Mouse (Mus musculus): ENCODE data around the gene Mcm3ap. TPM values are rescaled to one million over a fixed set of nuclear protein-coding genes. Genes with fewer than 3 reads are reported as not detected.
A peak's percentile ranks its signal among the peaks of the same experiment; 100 is the strongest.

Mcm3ap gene
- polyA plus RNA-seq, 1 experiment from 2014 or later, result 52.6 TPM

DNA sequence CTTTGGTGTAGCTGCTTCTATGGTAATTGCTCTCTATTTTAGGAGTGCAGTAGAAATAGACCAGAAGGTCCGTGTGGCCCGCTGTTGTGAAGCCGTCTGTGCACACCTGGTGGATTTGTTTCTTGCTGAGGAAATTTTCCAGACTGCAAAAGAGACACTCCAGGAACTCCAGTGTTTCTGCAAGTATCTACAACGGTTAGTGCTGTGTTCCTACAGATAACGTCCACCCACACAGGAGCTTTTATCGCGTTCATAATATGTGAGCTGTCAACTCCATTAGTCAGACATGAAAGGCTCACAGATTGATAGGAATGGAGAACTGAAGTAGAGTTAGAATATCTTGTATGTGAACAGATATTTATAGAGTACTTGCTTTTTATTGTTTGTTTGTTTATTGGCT is 27.6 kb downstream of the Mcm3ap start:
- no peak overlapping the region for H3K4me3 ChIP-seq (replicated peaks)
- no peak for ATAC-seq (ENCODE audit: insufficient number of reproducible peaks, low FRiP score, low TSS enrichment, low read depth)
- H3K27ac ChIP-seq (replicated peaks), result no peak overlapping the region
- 89% methylated on average over 7 of the region's 7 CpGs for WGBS
- H3K36me3 ChIP-seq, result peaks cover 84% of the 10 kb centered on the region
- no peak overlapping the region for H3K4me2 ChIP-seq (replicated peaks)
- no peaks in the 10 kb centered on the region for H3K9me3 ChIP-seq (replicated peaks)
- H3K4me1 ChIP-seq, result no peaks in the 10 kb centered on the region
- H3K27me3 ChIP-seq, result no peaks in the 10 kb centered on the region
- no peak overlapping the region for H3K9ac ChIP-seq

DNA sequence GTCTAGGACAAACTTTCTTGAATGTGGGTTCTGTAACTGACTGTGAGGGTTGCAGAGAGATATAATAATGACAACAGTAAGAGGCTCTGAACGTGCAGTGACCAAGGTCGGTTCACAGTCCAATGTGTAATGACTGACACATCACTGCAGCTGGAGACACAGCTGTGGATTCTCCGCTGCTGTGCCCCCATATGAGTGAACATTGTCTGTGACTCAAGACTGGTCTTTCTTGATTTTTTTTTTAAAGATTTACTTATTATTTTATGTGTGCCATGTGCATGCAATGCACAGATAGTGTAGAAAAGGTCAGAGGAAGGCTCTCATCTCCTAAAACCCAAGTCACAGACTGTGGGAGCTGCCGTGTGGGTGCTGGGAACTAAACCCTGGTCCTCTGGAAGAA is 28.8 kb downstream of the Mcm3ap start:
- Histone ChIP-seq H3K36me3 (peaks cover 89% of the 10 kb centered on the region), H3K4me2 (replicated peaks) (no peak overlapping the region), H3K9ac (no peak overlapping the region), H3K27me3 (no peaks in the 10 kb centered on the region), H3K27ac (replicated peaks) (no peak overlapping the region), H3K9me3 (replicated peaks) (no peaks in the 10 kb centered on the region), H3K4me1 (no peaks in the 10 kb centered on the region), H3K4me3 (replicated peaks) (no peak overlapping the region)
- 91% methylated on average over 4 of the region's 4 CpGs for WGBS
- no peak for ATAC-seq (ENCODE audit: insufficient number of reproducible peaks, low FRiP score, low TSS enrichment, low read depth)

DNA sequence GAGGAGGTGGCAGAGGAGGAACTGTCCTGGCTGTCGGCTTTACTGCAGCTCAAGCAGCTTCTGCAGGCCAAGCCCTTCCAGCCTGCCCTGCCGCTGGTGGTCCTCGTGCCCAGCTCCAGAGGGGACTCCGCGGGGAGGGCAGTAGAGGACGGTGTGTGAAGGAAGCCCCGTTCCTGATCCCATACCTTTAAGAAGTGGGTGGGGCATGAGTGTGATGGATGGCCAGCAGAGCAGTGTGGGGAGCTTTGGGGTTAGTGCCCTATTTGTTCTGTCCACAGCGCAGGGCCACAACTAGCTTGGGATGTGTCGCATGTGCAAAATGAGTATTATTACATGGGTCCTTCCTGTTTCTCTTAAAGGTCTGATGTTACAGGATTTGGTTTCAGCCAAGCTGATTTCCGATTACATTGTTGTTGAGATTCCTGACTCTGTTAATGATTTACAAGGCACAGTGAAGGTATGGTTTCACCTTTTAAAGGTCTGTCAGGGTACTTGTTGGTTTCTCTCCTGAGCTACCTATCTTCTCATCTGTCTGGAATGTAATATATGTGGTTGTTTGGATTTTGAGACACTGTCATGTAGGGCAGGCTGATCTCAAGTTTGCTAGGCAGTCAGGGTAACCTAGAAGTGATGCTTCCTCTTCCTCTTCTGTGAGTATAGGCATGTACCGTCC is 35.7 kb downstream of the Mcm3ap start:
- Histone ChIP-seq H3K9ac (no peak overlapping the region), H3K27me3 (no peaks in the 10 kb centered on the region), H3K4me2 (replicated peaks) (no peak overlapping the region), H3K36me3 (peaks cover 88% of the 10 kb centered on the region), H3K4me3 (replicated peaks) (no peak overlapping the region), H3K9me3 (replicated peaks) (no peaks in the 10 kb centered on the region), H3K27ac (replicated peaks) (no peak overlapping the region), H3K4me1 (no peaks in the 10 kb centered on the region)
- WGBS, result 91% methylated on average over 11 of the region's 11 CpGs
- no peak for ATAC-seq (ENCODE audit: insufficient number of reproducible peaks, low FRiP score, low TSS enrichment, low read depth)

DNA sequence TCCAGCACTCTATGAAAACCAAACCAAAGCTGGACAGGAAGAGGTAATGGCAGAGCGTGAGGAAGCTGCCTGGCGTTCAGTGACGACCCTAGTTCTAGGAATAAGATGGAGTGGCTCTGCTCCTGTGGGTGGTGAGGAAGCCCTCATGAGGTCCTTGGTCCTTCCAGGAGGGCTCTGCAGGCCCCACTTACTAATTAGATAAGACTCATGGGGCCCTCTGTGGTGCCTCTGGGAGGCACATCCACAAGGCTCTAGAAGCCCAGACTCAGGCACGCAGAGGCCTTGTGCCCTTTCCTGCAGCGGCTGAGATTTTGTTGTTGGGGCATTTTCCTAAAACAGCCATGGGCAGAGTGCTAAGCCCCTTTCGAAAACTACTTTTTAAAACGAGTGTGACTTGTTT is 37.1 kb downstream of the Mcm3ap start:
- H3K36me3 ChIP-seq, result peaks cover 87% of the 10 kb centered on the region
- no peak overlapping the region for H3K4me2 ChIP-seq (replicated peaks)

DNA sequence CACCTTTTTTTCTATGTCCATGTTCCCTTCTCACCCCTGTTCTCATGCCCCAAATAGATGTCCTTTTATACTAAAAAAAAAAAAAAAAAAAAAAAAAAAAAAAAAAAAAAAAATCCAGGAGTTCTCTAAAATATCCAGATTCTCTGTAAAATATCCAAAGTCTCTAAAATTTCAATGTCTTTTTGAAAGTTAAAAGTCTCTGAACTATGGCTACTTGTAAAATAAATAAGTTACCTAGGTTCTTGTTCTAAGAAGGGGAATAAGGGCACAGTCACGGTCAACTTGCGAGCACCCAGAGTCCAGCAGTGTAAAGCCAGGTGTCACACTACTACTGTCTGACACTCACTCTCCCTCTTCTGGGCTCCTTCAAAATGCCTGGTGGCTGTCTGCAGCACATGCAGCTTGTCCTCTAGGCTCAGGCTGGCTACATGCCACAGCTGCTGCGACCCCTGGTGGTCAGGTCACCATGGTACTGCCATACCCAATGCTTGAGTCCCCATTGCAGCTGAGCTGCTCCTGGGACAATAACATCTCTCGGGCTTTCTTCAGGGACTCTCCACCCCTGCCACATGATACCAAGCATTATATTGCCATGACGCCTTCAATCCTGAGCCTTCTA is 44.3 kb downstream of the Mcm3ap start:
- Histone ChIP-seq H3K4me2 (replicated peaks) (no peak overlapping the region), H3K36me3 (peaks cover 69% of the 10 kb centered on the region), H3K4me1 (no peaks in the 10 kb centered on the region), H3K27me3 (no peaks in the 10 kb centered on the region), H3K4me3 (replicated peaks) (no peak overlapping the region), H3K9ac (no peak overlapping the region), H3K27ac (replicated peaks) (no peak overlapping the region), H3K9me3 (replicated peaks) (no peaks in the 10 kb centered on the region)
- 55% methylated on average over 5 of the region's 5 CpGs for WGBS
- no peak for ATAC-seq (ENCODE audit: insufficient number of reproducible peaks, low FRiP score, low TSS enrichment, low read depth)

More for the DNA sequence above, 37.1 kb downstream of the Mcm3ap start:
- no peaks in the 10 kb centered on the region for H3K9me3 ChIP-seq (replicated peaks)
- WGBS, result 92% methylated on average over 7 of the region's 7 CpGs
- no peak for ATAC-seq (ENCODE audit: insufficient number of reproducible peaks, low FRiP score, low TSS enrichment, low read depth)
- no peaks in the 10 kb centered on the region for H3K27me3 ChIP-seq
- H3K4me1 ChIP-seq, result no peaks in the 10 kb centered on the region
- no peak overlapping the region for H3K4me3 ChIP-seq (replicated peaks)
- no peak overlapping the region for H3K9ac ChIP-seq
- H3K27ac ChIP-seq (replicated peaks), result no peak overlapping the region

DNA sequence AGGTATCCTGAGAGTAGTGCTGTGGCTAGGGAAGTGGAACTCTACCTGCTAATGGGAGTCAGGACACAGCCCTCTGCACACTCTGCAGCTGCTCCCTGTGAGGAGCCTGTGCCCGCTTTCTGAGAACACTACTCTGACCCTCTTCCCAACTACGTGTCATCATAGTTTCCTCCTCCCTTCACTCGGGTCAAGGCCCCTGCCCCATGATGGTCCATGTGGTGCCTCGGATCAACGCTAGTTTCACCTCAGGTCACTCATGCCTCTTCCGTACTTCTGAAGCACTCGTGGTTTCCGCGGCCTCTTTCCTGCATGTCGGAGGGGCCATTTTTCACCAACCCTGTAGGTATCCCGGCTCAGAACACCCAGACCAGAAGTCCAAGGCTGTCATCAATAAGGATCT is 62.2 kb downstream of the Mcm3ap start:
- H3K4me1 ChIP-seq, result peaks cover 12% of the 10 kb centered on the region
- H3K36me3 ChIP-seq, result peaks cover 15% of the 10 kb centered on the region
- H3K27ac ChIP-seq (replicated peaks), result peak overlapping the region; percentile 60
- H3K27me3 ChIP-seq, result no peaks in the 10 kb centered on the region
- peak overlapping the region; percentile 69 for H3K4me3 ChIP-seq (replicated peaks)
- no peaks in the 10 kb centered on the region for H3K9me3 ChIP-seq (replicated peaks)
- no peak; the same call in 1 of the 2 replicates for ATAC-seq (ENCODE audit: insufficient number of reproducible peaks, low FRiP score, low TSS enrichment, low read depth)
- H3K9ac ChIP-seq, result peak overlapping the region; percentile 31; the same call in 1 of the 2 replicates
- peak overlapping the region; percentile 94 for H3K4me2 ChIP-seq (replicated peaks)
- WGBS, result 3% methylated on average over 11 of the region's 11 CpGs

DNA sequence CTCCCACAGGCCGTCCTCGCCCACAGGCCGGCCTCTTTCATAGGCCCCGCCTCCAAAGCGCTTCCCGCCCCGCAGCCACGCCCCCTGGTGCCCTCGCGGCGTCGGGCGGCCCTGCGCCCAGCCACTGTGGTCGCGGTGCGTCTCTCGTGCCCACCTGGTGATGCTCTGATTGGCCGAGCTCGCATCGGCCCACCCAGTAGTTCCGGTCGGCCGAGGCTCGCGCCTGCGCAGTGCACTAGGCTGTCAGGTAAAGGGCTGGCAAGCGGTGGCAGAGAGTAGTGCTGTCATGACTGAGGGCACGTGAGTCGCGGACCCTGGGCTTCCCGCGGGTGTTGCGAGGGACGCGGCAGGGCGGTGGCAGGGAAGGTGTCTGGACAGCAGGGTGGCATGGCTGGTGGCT is 62.6 kb downstream of the Mcm3ap start, which contains the start of gene Lss:
Gene Lss (plus strand): TSS at position 214 of the 400 bp plus-strand sequence.
- Histone ChIP-seq H3K9me3 (replicated peaks) (no peaks in the 10 kb centered on the region), H3K4me1 (peaks cover 12% of the 10 kb centered on the region), H3K36me3 (peaks cover 19% of the 10 kb centered on the region), H3K27me3 (no peaks in the 10 kb centered on the region), H3K4me3 (replicated peaks) (peak within 1 kb of the TSS; percentile 69), H3K4me2 (replicated peaks) (peak within 1 kb of the TSS; percentile 94), H3K27ac (replicated peaks) (peak within 1 kb of the TSS; percentile 86), H3K9ac (peak within 1 kb of the TSS; percentile 53)
- WGBS, result under 1% methylated on average over 37 of the region's 37 CpGs
- peak; percentile 99 for ATAC-seq (ENCODE audit: insufficient number of reproducible peaks, low FRiP score, low TSS enrichment, low read depth)

DNA sequence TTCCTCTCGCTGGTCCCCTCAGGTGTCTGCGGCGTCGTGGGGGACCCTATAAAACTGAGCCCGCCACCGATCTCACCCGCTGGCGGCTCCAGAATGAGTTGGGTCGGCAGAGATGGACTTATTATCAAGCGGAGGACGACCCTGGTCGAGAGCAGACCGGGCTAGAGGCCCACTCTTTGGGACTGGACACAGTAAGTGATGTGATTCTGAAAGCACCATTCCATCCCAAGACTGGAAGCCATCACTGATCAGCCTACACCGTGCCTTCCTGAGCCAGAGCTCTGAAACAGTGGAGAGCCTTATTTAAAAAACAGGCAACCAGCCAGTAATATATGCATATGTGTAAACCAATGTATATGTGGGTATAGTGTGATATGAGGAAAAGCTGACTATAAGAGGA is 63.1 kb downstream of the Mcm3ap start:
- H3K4me1 ChIP-seq, result peaks cover 12% of the 10 kb centered on the region
- 2% methylated on average over 14 of the region's 14 CpGs for WGBS
- H3K9me3 ChIP-seq (replicated peaks), result no peaks in the 10 kb centered on the region
- peak overlapping the region; percentile 94 for H3K4me2 ChIP-seq (replicated peaks)
- ATAC-seq (ENCODE audit: insufficient number of reproducible peaks, low FRiP score, low TSS enrichment, low read depth), result no peak
- no peaks in the 10 kb centered on the region for H3K27me3 ChIP-seq
- H3K36me3 ChIP-seq, result peaks cover 22% of the 10 kb centered on the region
- peak overlapping the region; percentile 86 for H3K27ac ChIP-seq (replicated peaks)
- H3K9ac ChIP-seq, result peak overlapping the region; percentile 53
- peak overlapping the region; percentile 69 for H3K4me3 ChIP-seq (replicated peaks)

DNA sequence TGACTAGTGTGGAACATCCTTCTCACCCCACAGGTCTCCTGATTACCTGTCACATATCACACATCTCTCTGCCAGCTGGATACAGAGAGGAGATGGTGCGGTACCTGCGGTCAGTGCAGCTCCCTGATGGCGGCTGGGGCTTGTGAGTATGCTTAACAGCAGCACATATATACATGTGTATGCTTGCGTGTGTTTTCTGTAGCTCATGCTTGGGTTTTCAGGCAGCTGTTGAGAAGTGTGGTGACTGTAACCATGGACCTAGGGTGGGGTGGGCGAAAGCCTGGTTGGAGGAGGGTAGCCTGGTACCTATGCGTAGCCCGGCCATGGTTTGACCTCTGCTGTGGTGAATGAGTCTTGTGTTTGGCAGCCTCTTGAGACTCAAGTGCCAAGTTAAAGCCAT is 66.8 kb downstream of the Mcm3ap start:
- Histone ChIP-seq H3K9ac (no peak overlapping the region), H3K4me1 (peaks cover 10% of the 10 kb centered on the region), H3K27ac (replicated peaks) (no peak overlapping the region), H3K4me2 (replicated peaks) (no peak overlapping the region), H3K27me3 (no peaks in the 10 kb centered on the region), H3K9me3 (replicated peaks) (no peaks in the 10 kb centered on the region), H3K36me3 (peaks cover 52% of the 10 kb centered on the region), H3K4me3 (replicated peaks) (no peak overlapping the region)
- WGBS, result 88% methylated on average over 7 of the region's 7 CpGs
- ATAC-seq (ENCODE audit: insufficient number of reproducible peaks, low FRiP score, low TSS enrichment, low read depth), result no peak

DNA sequence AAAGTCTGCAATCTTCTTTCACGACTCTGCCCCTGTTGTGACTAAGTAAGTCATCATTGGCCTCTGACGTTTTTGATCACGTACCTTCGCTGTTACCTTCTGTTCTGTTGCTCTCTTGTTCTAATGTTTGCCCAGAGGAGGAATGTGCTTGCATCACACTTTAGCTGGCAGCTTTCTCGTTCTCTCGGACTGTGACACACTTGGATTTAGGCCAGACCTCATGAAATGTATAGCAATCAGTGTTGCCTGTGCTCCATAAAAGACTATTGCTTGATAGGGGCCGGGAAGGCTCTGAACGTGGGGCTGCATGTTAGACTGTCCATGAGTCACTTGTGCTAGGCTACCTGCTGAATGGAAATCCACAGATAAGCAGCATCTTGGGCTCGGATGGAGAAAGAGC is 68.9 kb downstream of the Mcm3ap start:
- no peaks in the 10 kb centered on the region for H3K9me3 ChIP-seq (replicated peaks)
- ATAC-seq (ENCODE audit: insufficient number of reproducible peaks, low FRiP score, low TSS enrichment, low read depth), result no peak
- peaks cover 73% of the 10 kb centered on the region for H3K36me3 ChIP-seq
- no peaks in the 10 kb centered on the region for H3K4me1 ChIP-seq
- H3K4me2 ChIP-seq (replicated peaks), result no peak overlapping the region
- H3K9ac ChIP-seq, result no peak overlapping the region
- H3K27ac ChIP-seq (replicated peaks), result no peak overlapping the region
- H3K27me3 ChIP-seq, result no peaks in the 10 kb centered on the region
- no peak overlapping the region for H3K4me3 ChIP-seq (replicated peaks)
- WGBS, result 69% methylated on average over 9 of the region's 9 CpGs

DNA sequence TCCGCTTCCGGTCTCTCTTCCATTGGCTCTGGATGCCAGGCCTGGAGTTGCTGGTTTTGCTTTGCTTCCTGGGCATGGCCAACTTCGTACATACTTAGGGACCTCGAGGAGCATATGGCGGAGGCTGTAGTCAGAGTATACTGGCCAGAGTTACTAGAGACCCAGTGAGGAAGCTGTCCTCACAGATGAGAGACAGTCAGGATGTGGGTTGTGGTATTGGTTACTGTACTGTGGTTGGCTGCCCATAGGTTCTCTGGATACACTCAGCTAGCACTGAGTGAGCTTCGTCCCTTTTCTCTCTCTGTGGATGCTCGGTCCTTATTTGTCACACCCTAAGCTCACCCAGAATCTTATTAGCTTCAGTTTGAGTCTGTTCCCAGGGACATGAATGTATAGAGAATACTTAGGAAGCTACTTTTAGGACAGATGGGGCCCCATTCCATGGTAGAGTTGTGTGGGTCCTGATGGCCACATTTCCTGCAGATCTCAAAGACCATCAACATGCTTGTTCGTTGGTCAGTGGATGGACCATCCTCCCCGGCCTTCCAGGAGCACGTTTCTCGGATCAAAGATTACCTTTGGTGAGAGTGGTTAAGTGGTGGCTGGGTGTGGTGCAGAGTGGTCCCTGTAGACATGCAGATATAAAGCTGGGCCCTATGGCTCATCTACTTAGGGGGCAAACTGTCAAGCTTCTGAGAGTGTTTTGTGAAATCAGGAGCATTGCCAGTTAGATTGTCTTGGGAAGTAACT is 72.8 kb downstream of the Mcm3ap start:
- H3K27me3 ChIP-seq, result no peaks in the 10 kb centered on the region
- WGBS, result 91% methylated on average over 11 of the region's 11 CpGs
- H3K4me3 ChIP-seq (replicated peaks), result no peak overlapping the region
- H3K36me3 ChIP-seq, result peaks cover 90% of the 10 kb centered on the region
- H3K9me3 ChIP-seq (replicated peaks), result no peaks in the 10 kb centered on the region
- H3K27ac ChIP-seq (replicated peaks), result no peak overlapping the region
- no peak overlapping the region for H3K9ac ChIP-seq
- no peaks in the 10 kb centered on the region for H3K4me1 ChIP-seq
- ATAC-seq (ENCODE audit: insufficient number of reproducible peaks, low FRiP score, low TSS enrichment, low read depth), result no peak
- H3K4me2 ChIP-seq (replicated peaks), result no peak overlapping the region

Measured in embryonic facial prominence, embryonic 15.5 days (tissue).